Mouse (Mus musculus): Measurements from ENCODE around the gene Ttc27. TPM values are rescaled to one million over a fixed set of nuclear protein-coding genes. Genes with fewer than 3 reads are reported as not detected.

Gene Ttc27
- polyA plus RNA-seq, 1 experiment from 2014 or later, result 5.9 TPM

GRCm38 (mm10) chr17:74868185-74868907, 150.8 kb downstream of the Ttc27 start:
- Histone ChIP-seq H3K79me2 (ENCODE audit: inconsistent target) (no peaks in the 10 kb centered on the region), H3K36me3 (ENCODE audit: inconsistent target) (no peaks in the 10 kb centered on the region), H3K4me3 (ENCODE audit: inconsistent target) (no peak overlapping the region), H3K27ac (no peak overlapping the region)
- 68% methylated on average over 12 of the region's 12 CpGs for WGBS (ENCODE audit: missing documents)

DNA sequence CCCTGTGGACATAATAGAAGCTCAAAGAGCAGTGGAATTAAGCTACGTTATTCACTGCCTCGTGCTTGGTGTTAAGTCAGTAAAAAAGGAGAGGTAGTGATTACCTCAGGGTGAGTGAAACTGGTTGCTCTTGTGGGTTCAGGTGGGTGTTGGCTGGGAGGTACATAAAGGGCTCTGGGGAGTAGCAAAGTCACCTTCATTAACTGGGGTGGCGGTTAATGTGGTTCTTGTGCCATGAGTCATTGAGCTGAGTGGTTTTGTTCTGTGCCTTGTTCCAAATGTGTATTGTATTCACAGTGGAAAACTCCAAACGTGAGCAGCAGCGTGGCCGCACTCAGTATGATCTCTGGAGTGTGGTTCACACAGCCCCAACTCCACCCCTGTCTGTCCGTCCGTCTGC, 152.0 kb downstream of the Ttc27 start:
- H3K27ac ChIP-seq, result no peak overlapping the region
- H3K4me3 ChIP-seq (ENCODE audit: inconsistent target), result no peak overlapping the region
- H3K36me3 ChIP-seq (ENCODE audit: inconsistent target), result no peaks in the 10 kb centered on the region
- no peaks in the 10 kb centered on the region for H3K79me2 ChIP-seq (ENCODE audit: inconsistent target)
- WGBS (ENCODE audit: missing documents), result 78% methylated on average over 8 of the region's 8 CpGs

GRCm38 (mm10) chr17:74870177-74871160, 152.9 kb downstream of the Ttc27 start:
- Histone ChIP-seq H3K4me3 (ENCODE audit: inconsistent target) (no peak overlapping the region), H3K36me3 (ENCODE audit: inconsistent target) (no peaks in the 10 kb centered on the region), H3K27ac (no peak overlapping the region), H3K79me2 (ENCODE audit: inconsistent target) (no peaks in the 10 kb centered on the region)
- WGBS (ENCODE audit: missing documents), result 88% methylated on average over 14 of the region's 14 CpGs

DNA sequence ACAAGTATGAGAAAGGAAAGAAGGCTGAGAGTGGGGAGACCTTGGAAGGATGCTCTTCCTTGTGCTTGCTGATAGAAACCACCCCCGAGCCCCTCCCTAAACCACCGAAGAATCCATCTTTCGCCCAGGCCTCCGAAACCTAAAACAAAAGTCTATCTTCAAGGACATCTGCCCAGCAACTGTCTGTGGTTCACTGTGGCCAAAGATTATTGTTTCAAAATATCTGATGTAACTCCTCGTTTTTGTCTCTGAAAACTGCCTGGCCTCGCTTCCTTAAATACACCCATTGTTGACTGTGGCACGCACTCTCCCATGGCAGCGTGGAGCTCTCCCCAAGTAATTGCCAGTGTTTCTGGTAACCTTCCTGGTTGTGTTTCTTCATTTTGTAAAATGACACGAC, 155.0 kb downstream of the Ttc27 start:
- WGBS (ENCODE audit: missing documents), result 35% methylated on average over 9 of the region's 9 CpGs
- no peak overlapping the region for H3K4me3 ChIP-seq (ENCODE audit: inconsistent target)
- no peaks in the 10 kb centered on the region for H3K36me3 ChIP-seq (ENCODE audit: inconsistent target)
- H3K27ac ChIP-seq, result no peak overlapping the region
- no peaks in the 10 kb centered on the region for H3K79me2 ChIP-seq (ENCODE audit: inconsistent target)

DNA sequence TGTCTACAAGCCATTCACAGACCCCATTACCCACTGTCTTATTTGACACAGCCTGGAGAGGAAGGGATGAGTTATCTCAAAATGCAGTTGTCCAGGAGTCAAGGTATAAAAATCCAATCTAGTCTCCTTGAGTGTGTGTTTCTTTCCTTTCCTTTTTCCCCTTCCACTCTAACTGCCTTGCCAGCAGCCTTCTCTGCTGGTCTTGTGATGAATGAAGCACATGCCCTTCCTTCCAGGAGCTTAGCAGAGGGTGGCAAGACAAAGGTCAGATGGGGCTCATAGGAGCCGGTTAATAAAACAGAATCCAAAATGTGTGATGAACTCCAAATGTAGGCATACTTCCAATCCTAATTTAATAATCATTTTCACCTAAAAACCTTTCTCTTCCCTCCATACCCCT, 156.2 kb downstream of the Ttc27 start:
- WGBS (ENCODE audit: missing documents), result 100% methylated on average over 1 of the region's 1 CpGs
- Histone ChIP-seq H3K36me3 (ENCODE audit: inconsistent target) (no peaks in the 10 kb centered on the region), H3K27ac (no peak overlapping the region), H3K79me2 (ENCODE audit: inconsistent target) (no peaks in the 10 kb centered on the region), H3K4me3 (ENCODE audit: inconsistent target) (no peak overlapping the region)

- H3K27ac ChIP-seq, result no peak overlapping the region
- 98% methylated on average over 5 of the region's 5 CpGs for WGBS (ENCODE audit: missing documents)
- no peaks in the 10 kb centered on the region for H3K79me2 ChIP-seq (ENCODE audit: inconsistent target)
- no peaks in the 10 kb centered on the region for H3K36me3 ChIP-seq (ENCODE audit: inconsistent target)
- H3K4me3 ChIP-seq (ENCODE audit: inconsistent target), result no peak overlapping the region
These were observed 158.2 kb downstream of the Ttc27 start for GRCm38 (mm10) chr17:74875740-74876139.

- Histone ChIP-seq H3K36me3 (ENCODE audit: inconsistent target) (no peaks in the 10 kb centered on the region), H3K27ac (no peak overlapping the region), H3K4me3 (ENCODE audit: inconsistent target) (no peak overlapping the region), H3K79me2 (ENCODE audit: inconsistent target) (no peaks in the 10 kb centered on the region)
- 97% methylated on average over 10 of the region's 10 CpGs for WGBS (ENCODE audit: missing documents)
These were observed 159.4 kb downstream of the Ttc27 start for GRCm38 (mm10) chr17:74876954-74877353.

DNA sequence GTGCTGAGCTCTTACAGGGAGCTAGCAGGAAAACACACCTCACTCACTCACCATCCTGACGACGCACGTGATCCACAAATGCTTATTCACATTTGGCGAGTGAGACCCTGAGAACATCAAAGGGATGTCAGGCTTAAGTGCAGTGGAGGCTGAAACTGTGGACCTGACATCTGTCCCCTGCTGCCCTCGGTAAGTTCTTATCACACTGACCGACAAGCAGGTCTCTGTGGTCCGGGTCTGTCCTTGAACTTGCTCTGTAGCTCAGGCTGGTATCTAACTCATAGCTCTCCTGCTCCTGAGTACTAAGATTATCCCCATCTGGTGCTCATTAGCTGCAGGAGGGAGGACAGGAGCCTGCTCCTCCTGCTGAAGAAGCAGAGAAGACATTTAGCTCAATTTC, 162.2 kb downstream of the Ttc27 start:
- H3K79me2 ChIP-seq (ENCODE audit: inconsistent target), result no peaks in the 10 kb centered on the region
- 74% methylated on average over 7 of the region's 7 CpGs for WGBS (ENCODE audit: missing documents)
- H3K4me3 ChIP-seq (ENCODE audit: inconsistent target), result no peak overlapping the region
- H3K36me3 ChIP-seq (ENCODE audit: inconsistent target), result no peaks in the 10 kb centered on the region
- H3K27ac ChIP-seq, result no peak overlapping the region

- Histone ChIP-seq H3K36me3 (ENCODE audit: inconsistent target) (no peaks in the 10 kb centered on the region), H3K27ac (no peak overlapping the region), H3K4me3 (ENCODE audit: inconsistent target) (no peak overlapping the region), H3K79me2 (ENCODE audit: inconsistent target) (no peaks in the 10 kb centered on the region)
- 85% methylated on average over 6 of the region's 7 CpGs for whole genome bisulfite sequencing (ENCODE audit: missing documents)
These were observed 169.5 kb downstream of the Ttc27 start for GRCm38 (mm10) chr17:74887039-74887438.

DNA sequence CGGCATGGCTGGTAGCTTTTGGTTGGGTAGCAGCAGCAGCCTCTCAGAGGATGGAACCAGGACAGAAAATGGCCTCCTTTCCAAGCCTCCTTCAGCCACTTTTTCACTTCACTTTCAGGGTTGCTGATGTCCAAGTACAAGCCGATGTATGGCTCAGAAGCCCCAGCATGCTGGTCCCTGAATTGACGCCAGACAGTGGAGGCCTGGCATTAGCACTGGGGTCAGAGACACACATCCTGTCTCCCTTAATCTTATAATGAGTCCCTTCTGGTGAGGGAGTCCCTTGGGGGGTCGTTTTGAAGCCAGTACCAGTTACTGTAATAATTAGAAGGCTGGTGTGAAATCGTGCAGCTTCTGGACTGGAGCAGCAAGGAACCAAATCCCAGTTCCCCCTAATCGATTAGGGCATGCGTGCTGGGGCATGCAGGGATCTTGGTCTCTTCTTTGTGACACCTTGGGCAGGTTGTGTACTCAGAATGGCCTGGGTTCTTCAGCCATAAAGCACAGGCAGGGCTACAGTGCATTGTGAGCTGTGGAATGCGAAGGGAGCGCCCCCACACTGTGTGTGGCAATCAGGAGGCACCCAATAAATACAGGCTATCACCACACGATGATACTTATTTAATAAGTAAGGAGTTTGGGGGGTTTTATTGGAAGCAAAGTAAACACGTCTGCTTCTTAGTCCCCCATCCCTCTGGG, 171.5 kb downstream of the Ttc27 start:
- Histone ChIP-seq H3K36me3 (ENCODE audit: inconsistent target) (no peaks in the 10 kb centered on the region), H3K79me2 (ENCODE audit: inconsistent target) (no peaks in the 10 kb centered on the region), H3K27ac (no peak overlapping the region), H3K4me3 (ENCODE audit: inconsistent target) (no peak overlapping the region)
- 83% methylated on average over 11 of the region's 11 CpGs for WGBS (ENCODE audit: missing documents)

DNA sequence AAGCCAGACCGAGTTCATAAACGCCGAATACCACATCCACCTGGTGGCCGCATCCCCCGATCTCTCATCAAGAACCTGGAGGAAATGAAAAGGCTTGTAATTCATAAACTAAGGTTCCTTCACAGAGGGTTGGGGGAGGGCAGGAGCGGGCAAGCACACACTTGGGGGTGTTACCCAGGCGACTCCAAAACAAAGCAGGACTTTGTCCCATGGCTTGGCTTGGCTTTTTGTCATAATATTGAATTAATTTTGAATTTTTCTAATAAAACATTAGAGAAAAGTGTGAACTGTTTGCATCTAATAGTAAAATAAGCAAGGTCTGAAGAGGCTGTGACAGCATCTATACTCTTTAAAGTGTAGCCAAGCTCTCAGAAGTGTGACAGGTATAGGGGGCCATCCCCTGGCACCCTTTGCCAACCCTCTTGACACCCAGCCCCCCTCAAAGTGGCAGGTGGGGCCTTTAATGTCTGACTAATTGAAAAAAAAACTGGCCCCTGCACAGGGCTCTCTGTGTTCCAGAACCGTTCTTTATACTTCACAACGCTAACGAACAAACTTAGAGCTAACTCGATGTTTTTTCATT, 172.1 kb downstream of the Ttc27 start:
- no peak overlapping the region for H3K4me3 ChIP-seq (ENCODE audit: inconsistent target)
- 93% methylated on average over 11 of the region's 11 CpGs for WGBS (ENCODE audit: missing documents)
- H3K27ac ChIP-seq, result no peak overlapping the region
- no peaks in the 10 kb centered on the region for H3K79me2 ChIP-seq (ENCODE audit: inconsistent target)
- no peaks in the 10 kb centered on the region for H3K36me3 ChIP-seq (ENCODE audit: inconsistent target)

DNA sequence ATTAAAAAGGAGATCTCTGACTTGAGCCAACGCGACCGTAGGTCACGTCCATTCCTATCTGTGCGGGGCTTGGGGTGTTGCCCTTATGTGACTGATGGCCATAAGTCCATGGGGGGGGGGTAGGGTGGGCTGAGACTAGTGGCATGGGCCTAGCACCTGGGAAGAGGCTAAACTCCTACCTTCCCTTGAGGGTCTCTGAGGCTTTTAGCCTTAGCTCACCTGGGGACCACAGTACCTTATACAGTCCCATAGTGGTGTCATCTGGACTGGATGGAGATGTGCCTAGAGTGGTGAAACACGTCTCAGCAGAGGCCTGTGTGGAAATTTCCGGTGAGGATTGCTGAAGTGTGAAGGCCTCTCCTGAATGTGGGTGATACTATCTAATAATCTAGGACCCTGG, 184.9 kb downstream of the Ttc27 start:
- H3K27ac ChIP-seq, result no peak overlapping the region
- no peaks in the 10 kb centered on the region for H3K36me3 ChIP-seq (ENCODE audit: inconsistent target)
- WGBS (ENCODE audit: missing documents), result 99% methylated on average over 7 of the region's 7 CpGs
- H3K4me3 ChIP-seq (ENCODE audit: inconsistent target), result no peak overlapping the region
- no peaks in the 10 kb centered on the region for H3K79me2 ChIP-seq (ENCODE audit: inconsistent target)

DNA sequence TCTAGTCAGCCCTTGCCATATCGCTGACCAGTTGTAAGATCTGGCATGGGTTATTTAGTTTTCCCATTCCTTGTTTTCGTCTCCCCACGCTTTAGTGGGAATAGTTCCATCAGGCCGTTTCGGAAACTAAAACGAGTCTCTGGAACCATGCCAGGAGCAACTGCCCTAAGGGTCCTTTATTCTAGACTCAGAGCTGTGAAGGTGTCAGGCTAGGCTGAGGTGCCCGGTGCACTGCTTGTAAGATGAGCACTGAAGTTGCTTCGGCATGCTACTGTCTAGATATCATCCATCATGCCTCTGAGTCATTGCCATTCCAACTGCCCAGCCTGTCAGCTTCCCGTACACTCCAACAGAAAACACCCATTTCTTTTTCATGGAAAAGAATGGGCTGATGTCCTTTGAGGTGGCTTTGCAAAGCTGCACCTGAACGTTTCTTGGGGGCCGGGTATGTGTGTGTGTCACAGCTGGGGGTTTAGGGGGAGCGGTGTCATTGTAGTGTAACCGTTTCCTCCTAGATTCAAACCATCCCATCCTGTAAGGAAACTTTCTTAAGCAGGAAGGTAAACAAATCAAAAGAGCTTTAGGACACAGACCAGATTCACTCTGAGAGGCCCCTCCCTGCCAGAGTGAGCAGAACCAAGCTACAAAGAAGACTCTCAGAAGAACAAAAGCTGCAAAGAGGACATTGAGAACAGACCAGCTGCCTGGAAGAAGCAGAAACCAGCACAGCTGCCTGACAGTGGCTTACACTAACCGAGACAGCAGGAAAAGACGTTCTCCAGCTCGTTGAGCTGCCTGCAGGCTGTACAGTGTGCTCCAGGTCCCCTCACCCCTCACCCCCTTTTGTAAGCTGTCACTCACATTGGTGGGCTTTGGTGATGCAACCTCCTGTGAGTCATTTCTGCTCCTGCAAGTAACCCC, 186.1 kb downstream of the Ttc27 start:
- H3K79me2 ChIP-seq (ENCODE audit: inconsistent target), result no peaks in the 10 kb centered on the region
- 74% methylated on average over 16 of the region's 16 CpGs for WGBS (ENCODE audit: missing documents)
- H3K27ac ChIP-seq, result no peak overlapping the region
- no peak overlapping the region for H3K4me3 ChIP-seq (ENCODE audit: inconsistent target)
- H3K36me3 ChIP-seq (ENCODE audit: inconsistent target), result no peaks in the 10 kb centered on the region

DNA sequence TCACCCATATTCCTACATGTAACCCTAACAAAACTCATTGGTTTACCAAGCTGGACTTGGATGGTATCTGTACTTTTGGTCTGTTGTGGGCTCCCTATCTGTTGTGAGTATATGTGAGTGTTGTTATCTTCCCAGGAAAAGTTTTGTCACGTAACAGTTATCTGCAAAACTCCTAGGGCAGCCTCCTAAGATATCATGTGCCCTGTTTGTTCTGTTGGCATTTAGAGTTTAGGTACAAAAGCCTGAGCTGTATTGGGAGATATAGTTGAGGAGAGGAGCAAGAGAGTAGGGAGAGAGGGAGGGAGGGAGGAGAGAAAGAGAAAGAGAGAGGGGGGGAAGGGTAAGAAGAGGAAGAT, 186.8 kb downstream of the Ttc27 start:
- Histone ChIP-seq H3K79me2 (ENCODE audit: inconsistent target) (no peaks in the 10 kb centered on the region), H3K27ac (no peak overlapping the region), H3K4me3 (ENCODE audit: inconsistent target) (no peak overlapping the region), H3K36me3 (ENCODE audit: inconsistent target) (no peaks in the 10 kb centered on the region)
- WGBS (ENCODE audit: missing documents), result 81% methylated on average over 1 of the region's 1 CpGs

All from macrophage (primary cell).